Comparison of ENCODE assay signal across 21 mouse cellular contexts in genomic region chr12:79135105-79135504, GRCm38 (mm10). TPM values are rescaled to one million over a fixed set of nuclear protein-coding genes. Genes with fewer than 3 reads are reported as not detected.
DNase-seq lines count a peak whose midpoint lies in the region; ATAC-seq and TF ChIP-seq lines count a peak whose summit lies in the region.
"Had no signal": no experiment of that assay in that cellular context is flagged by ENCODE, and none has a peak within 500 bp of the region (broad histone marks: within the 10 kb centered on the region; RNA-seq: fewer than 3 reads in every experiment).

No protein-coding gene starts in this region.

- H3K4me2 ChIP-seq in kidney, embryonic 16.5 days (replicated peaks; ENCODE audit: low read depth, low read length) = 0 out of 2 replicates have a peak overlapping the region, but pooled peaks have one; percentile 11
- no peak overlapping the region for H3K4me2 ChIP-seq in kidney, embryonic 14.5 days (replicated peaks; ENCODE audit: low read depth, low read length)
- H3K4me2 ChIP-seq in midbrain, postnatal 0 days (ENCODE audit: low read depth, low read length, poor library complexity, severe bottlenecking) = no peak overlapping the region
- H3K4me2 ChIP-seq: forebrain, embryonic 12.5 days; heart, embryonic 11.5 days; hindbrain, embryonic 12.5 days; limb, embryonic 13.5 days; liver, embryonic 13.5 days; lung, embryonic 14.5 days; midbrain, embryonic 15.5 days had no signal

- no peak overlapping the region for H3K9ac ChIP-seq in kidney, embryonic 16.5 days (replicated peaks; ENCODE audit: low read length)
- H3K9ac ChIP-seq in kidney, embryonic 14.5 days (ENCODE audit: low read depth, low read length) = no peak overlapping the region
- no peak overlapping the region for H3K9ac ChIP-seq in midbrain, postnatal 0 days (replicated peaks; ENCODE audit: low read length, poor library complexity, severe bottlenecking)
- H3K9ac ChIP-seq: forebrain, embryonic 12.5 days; hindbrain, embryonic 12.5 days; limb, embryonic 13.5 days; liver, embryonic 13.5 days; lung, embryonic 14.5 days; midbrain, embryonic 15.5 days had no signal

- no peak overlapping the region for H3K27ac ChIP-seq in kidney, embryonic 16.5 days (ENCODE audit: low read length)
- H3K27ac ChIP-seq in kidney, embryonic 14.5 days (ENCODE audit: low read depth, low read length) = no peak overlapping the region; the same call in 1 of the 2 replicates
- H3K27ac ChIP-seq in midbrain, postnatal 0 days (ENCODE audit: low read depth, low read length) = no peak overlapping the region
- H3K27ac ChIP-seq: forebrain, embryonic 12.5 days; hindbrain, embryonic 12.5 days; kidney, postnatal 0 days; limb, embryonic 13.5 days; liver, embryonic 13.5 days; midbrain, embryonic 15.5 days had no signal

- ATAC-seq in kidney, embryonic 16.5 days (ENCODE audit: low FRiP score, low TSS enrichment) = no peak
- ATAC-seq in kidney, embryonic 14.5 days (ENCODE audit: low FRiP score, low TSS enrichment) = no peak
- no peak for ATAC-seq in midbrain, postnatal 0 days (ENCODE audit: low FRiP score)
- ATAC-seq: midbrain, embryonic 15.5 days had no signal

- H3K9me3 ChIP-seq in kidney, embryonic 16.5 days (ENCODE audit: low read length) = no peaks in the 10 kb centered on the region
- H3K9me3 ChIP-seq in kidney, embryonic 14.5 days (ENCODE audit: control insufficient read depth, low read length) = no peaks in the 10 kb centered on the region
- no peaks in the 10 kb centered on the region for H3K9me3 ChIP-seq in midbrain, postnatal 0 days (ENCODE audit: low read length)
- H3K9me3 ChIP-seq: forebrain, embryonic 12.5 days; hindbrain, embryonic 12.5 days; limb, embryonic 13.5 days; liver, embryonic 13.5 days; midbrain, embryonic 15.5 days had no signal

- H3K27me3 ChIP-seq in kidney, embryonic 16.5 days (ENCODE audit: insufficient read depth, low read length) = peaks cover 33% of the 10 kb centered on the region
- peaks cover 30% of the 10 kb centered on the region for H3K27me3 ChIP-seq in kidney, embryonic 14.5 days (ENCODE audit: control insufficient read depth, insufficient read depth, low read length)
- no peaks in the 10 kb centered on the region for H3K27me3 ChIP-seq in midbrain, postnatal 0 days (ENCODE audit: insufficient read depth, low read length)

- H3K4me1 ChIP-seq in kidney, embryonic 16.5 days (ENCODE audit: insufficient read depth, low read length) = peaks cover 13% of the 10 kb centered on the region
- H3K4me1 ChIP-seq in kidney, embryonic 14.5 days (ENCODE audit: control insufficient read depth, insufficient read depth, low read length) = no peaks in the 10 kb centered on the region
- no peaks in the 10 kb centered on the region for H3K4me1 ChIP-seq in midbrain, postnatal 0 days (ENCODE audit: insufficient read depth, low read length)

- DNase-seq in embryo, embryonic 10.5 days (ENCODE audit: low spot score) = peak; percentile 5
- no peak for DNase-seq in embryo, embryonic 9.5 days (ENCODE audit: extremely low spot score)
- peak; percentile 7 for DNase-seq in right cerebral cortex, postnatal 14 days
- DNase-seq in right cerebral cortex, postnatal 25 days = no peak
- peak; percentile 36 for DNase-seq in telencephalon, adult 2 months (ENCODE audit: low read depth, low spot score)
- DNase-seq in midbrain, postnatal 0 days (ENCODE audit: low spot score) = no peak
- DNase-seq: cerebellum, adult 9-10 months; heart, postnatal 14 days; liver, embryonic 13.5 days; lung, embryonic 14.5 days; lung, postnatal 36 days had no signal

- no peak overlapping the region for H3K4me3 ChIP-seq in kidney, embryonic 16.5 days (ENCODE audit: low read length)
- H3K4me3 ChIP-seq in kidney, embryonic 14.5 days (ENCODE audit: low read length) = no peak overlapping the region
- H3K4me3 ChIP-seq in midbrain, postnatal 0 days (ENCODE audit: low read depth, low read length) = no peak overlapping the region
- H3K4me3 ChIP-seq: forebrain, embryonic 12.5 days; hindbrain, embryonic 12.5 days; limb, embryonic 13.5 days; liver, embryonic 13.5 days; midbrain, embryonic 15.5 days had no signal

- TF ChIP-seq CTCF in midbrain, postnatal 0 days (IDR thresholded peaks at IDR 0.05) = no peak

- 30% methylated on average over 4 of the region's 4 CpGs for WGBS in kidney, embryonic 16.5 days
- WGBS in kidney, embryonic 14.5 days = 29% methylated on average over 4 of the region's 4 CpGs
- 39% methylated on average over 4 of the region's 4 CpGs for WGBS in midbrain, postnatal 0 days

- no peaks in the 10 kb centered on the region for H3K36me3 ChIP-seq in kidney, embryonic 16.5 days (ENCODE audit: insufficient read depth, low read length)
- H3K36me3 ChIP-seq in kidney, embryonic 14.5 days (ENCODE audit: control insufficient read depth, insufficient read depth, low read length) = no peaks in the 10 kb centered on the region
- H3K36me3 ChIP-seq in midbrain, postnatal 0 days (ENCODE audit: insufficient read depth, low read length) = no peaks in the 10 kb centered on the region
- H3K36me3 ChIP-seq: forebrain, embryonic 12.5 days; hindbrain, embryonic 12.5 days; limb, embryonic 13.5 days; liver, embryonic 13.5 days; midbrain, embryonic 15.5 days had no signal

RNA-seq across cellular contexts. Expression of gene Arg2, which starts 4.5 kb away (rescaled TPM):
- polyA plus RNA-seq in kidney, embryonic 16.5 days (2015; fragmentation: Nextera tagmentation; extraction: Ambion mirVana) = 17.6 and 17.9 TPM in 2 replicates
- polyA plus RNA-seq in kidney, embryonic 14.5 days (2014; fragmentation: Nextera tagmentation; extraction: Ambion mirVana) = 17.5 and 18.0 TPM in 2 replicates
- total RNA-seq in midbrain, postnatal 0 days (2014; rRNA removed) = 13.6 and 16.5 TPM in 2 replicates
- polyA plus RNA-seq in midbrain, postnatal 0 days (2015; fragmentation: Nextera tagmentation; extraction: Ambion mirVana) = 22.5 and 23.3 TPM in 2 replicates
- total RNA-seq: common myeloid progenitor, adult 5-6 weeks; heart, postnatal 14 days; megakaryocyte-erythroid progenitor cell, adult 5-6 weeks had no signal

RNA-seq across cellular contexts. Expression of gene Vti1b, which starts 37.4 kb away (rescaled TPM):
- 98.6 and 106 TPM in 2 replicates for polyA plus RNA-seq in kidney, embryonic 16.5 days (2015; fragmentation: Nextera tagmentation; extraction: Ambion mirVana)
- 77.5 and 80.4 TPM in 2 replicates for polyA plus RNA-seq in kidney, embryonic 14.5 days (2014; fragmentation: Nextera tagmentation; extraction: Ambion mirVana)
- total RNA-seq in midbrain, postnatal 0 days (2014; rRNA removed) = 83.0 and 98.8 TPM in 2 replicates
- polyA plus RNA-seq in midbrain, postnatal 0 days (2015; fragmentation: Nextera tagmentation; extraction: Ambion mirVana) = 228 and 230 TPM in 2 replicates

RNA-seq across cellular contexts. Expression of gene Pigh, which starts 45.7 kb away (rescaled TPM):
- polyA plus RNA-seq in kidney, embryonic 16.5 days (2015; fragmentation: Nextera tagmentation; extraction: Ambion mirVana) = 35.6 and 36.6 TPM in 2 replicates
- 27.1 and 36.4 TPM in 2 replicates for polyA plus RNA-seq in kidney, embryonic 14.5 days (2014; fragmentation: Nextera tagmentation; extraction: Ambion mirVana)
- total RNA-seq in midbrain, postnatal 0 days (2014; rRNA removed) = 12.6 and 20.0 TPM in 2 replicates
- polyA plus RNA-seq in midbrain, postnatal 0 days (2015; fragmentation: Nextera tagmentation; extraction: Ambion mirVana) = 12.5 and 14.1 TPM in 2 replicates

RNA-seq across cellular contexts. Expression of gene Rdh11, which starts 57.0 kb away (rescaled TPM):
- 27.4 and 28.0 TPM in 2 replicates for polyA plus RNA-seq in kidney, embryonic 16.5 days (2015; fragmentation: Nextera tagmentation; extraction: Ambion mirVana)
- 16.6 and 27.2 TPM in 2 replicates for polyA plus RNA-seq in kidney, embryonic 14.5 days (2014; fragmentation: Nextera tagmentation; extraction: Ambion mirVana)
- 46.8 and 50.8 TPM in 2 replicates for total RNA-seq in midbrain, postnatal 0 days (2014; rRNA removed)
- 35.3 and 40.9 TPM in 2 replicates for polyA plus RNA-seq in midbrain, postnatal 0 days (2015; fragmentation: Nextera tagmentation; extraction: Ambion mirVana)

Comparison
In these comparisons a context has a peak if more than half of its experiments do, and no peak if none do; other contexts are left out.
1. DNase-seq: peak in embryo, embryonic 10.5 days (single experiment), right cerebral cortex, postnatal 14 days (single experiment) and telencephalon, adult 2 months (single experiment); none in embryo, embryonic 9.5 days (single experiment), right cerebral cortex, postnatal 25 days (single experiment) and midbrain, postnatal 0 days (single experiment).